Mouse (Mus musculus) C2C12 (cell line): Measurements from ENCODE around the gene Gm19402.
"Not testable (repeated sequence)": the region's sequence is repeated elsewhere in the genome, so short reads cannot be mapped to it uniquely, and the experiment has no call there.

ENCODE experiments used
- CEBPB ChIP-seq: IDR thresholded peaks from one replicate; pipeline ENCODE4 v1.6.1; 2011; ENCODE audit warnings: low read depth, mild to moderate bottlenecking, control low read depth, moderate library complexity
- CTCF ChIP-seq: IDR thresholded peaks from one replicate; pipeline ENCODE4 v1.5.1; 2011; ENCODE audit not compliant: control insufficient read depth, insufficient read depth, insufficient read length
- FOSL1 ChIP-seq: IDR thresholded peaks from one replicate; pipeline ENCODE4 v1.8.0; 2011; ENCODE audit warnings: mild to moderate bottlenecking, low read length; ENCODE audit not compliant: poor library complexity, insufficient read depth, severe bottlenecking
- MAX ChIP-seq: IDR thresholded peaks from one replicate; pipeline ENCODE4 v1.6.1; 2011; ENCODE audit warnings: mild to moderate bottlenecking, control low read depth
- MYOD1 ChIP-seq: IDR thresholded peaks from one replicate; pipeline ENCODE4 v1.6.1; 2011; ENCODE audit warnings: low read depth; ENCODE audit not compliant: control insufficient read depth, insufficient read length
- MYOG ChIP-seq: IDR thresholded peaks from one replicate; pipeline ENCODE4 v1.6.1; 2011; ENCODE audit not compliant: control insufficient read depth, insufficient read length; ENCODE audit errors: extremely low read depth
- USF1 ChIP-seq: IDR thresholded peaks from one replicate; pipeline ENCODE4 v1.6.1; 2011; ENCODE audit warnings: low read depth, mild to moderate bottlenecking, control low read depth, moderate library complexity

DNA sequence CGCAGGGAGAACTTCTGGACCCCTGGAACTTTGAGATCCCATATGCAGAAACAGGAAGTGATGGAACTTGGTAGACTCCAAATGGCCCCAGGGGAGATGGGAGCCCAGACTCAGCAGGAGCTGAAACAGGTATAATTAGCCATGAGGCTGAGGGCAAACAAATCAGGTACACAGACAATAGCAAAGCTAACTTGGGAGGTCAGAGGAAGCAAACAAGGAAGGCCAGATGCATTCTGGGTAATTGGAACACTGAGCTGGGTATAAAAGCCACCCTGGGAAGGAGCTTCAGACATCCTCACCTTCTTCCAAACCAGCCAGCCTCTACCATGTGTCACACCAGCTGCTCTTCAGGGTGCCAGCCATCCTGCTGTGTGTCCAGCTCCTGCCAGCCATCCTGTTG is 29.7 kb upstream of the Gm19402 start, which contains the start of gene Krtap12-1:
- not testable (repeated sequence) for TF ChIP-seq CTCF, CEBPB, USF1, MAX, MYOD1, MYOG, FOSL1
